Mouse (Mus musculus): ENCODE measurements at regions not wholly inside any gene's neighbourhood (a gene's known extent, or its start where the extent isn't known, plus 50 kb on each side); places are given as distances from the start of the nearest gene placed in this dataset.

- TF ChIP-seq GATA1 (IDR thresholded peaks at IDR 0.05; ENCODE audit: low read length), result no peak
- TF ChIP-seq TAL1 (IDR thresholded peaks at IDR 0.05; ENCODE audit: low read length), result no peak
- no peak overlapping the region for H3K4me3 ChIP-seq (replicated peaks)
- H3K36me3 ChIP-seq (ENCODE audit: control insufficient read depth), result no peaks in the 10 kb centered on the region
- H3K27me3 ChIP-seq (ENCODE audit: control insufficient read depth), result no peaks in the 10 kb centered on the region
- H3K4me1 ChIP-seq (ENCODE audit: control insufficient read depth), result no peaks in the 10 kb centered on the region
- no peaks in the 10 kb centered on the region for H3K9me3 ChIP-seq (ENCODE audit: control insufficient read depth, low read length)
These were observed 110.7 kb upstream of the Abca1 start for GRCm38 (mm10) chr4:53270433-53270832.

- H3K36me3 ChIP-seq (ENCODE audit: control insufficient read depth), result no peaks in the 10 kb centered on the region
- H3K9me3 ChIP-seq (ENCODE audit: control insufficient read depth, low read length), result no peaks in the 10 kb centered on the region
- no peak overlapping the region for H3K4me3 ChIP-seq (replicated peaks)
- no peaks in the 10 kb centered on the region for H3K4me1 ChIP-seq (ENCODE audit: control insufficient read depth)
- H3K27me3 ChIP-seq (ENCODE audit: control insufficient read depth), result no peaks in the 10 kb centered on the region
- TF ChIP-seq TAL1 (IDR thresholded peaks at IDR 0.05; ENCODE audit: low read length), result no peak
- no peak for TF ChIP-seq GATA1 (IDR thresholded peaks at IDR 0.05; ENCODE audit: low read length)
These were observed 110.3 kb upstream of the Abca1 start for GRCm38 (mm10) chr4:53269999-53270398.

GRCm38 (mm10) chr4:53269251-53269842 is 109.7 kb upstream of the Abca1 start:
- Histone ChIP-seq H3K4me3 (replicated peaks) (no peak overlapping the region), H3K36me3 (ENCODE audit: control insufficient read depth) (no peaks in the 10 kb centered on the region), H3K9me3 (ENCODE audit: control insufficient read depth, low read length) (no peaks in the 10 kb centered on the region), H3K27me3 (ENCODE audit: control insufficient read depth) (no peaks in the 10 kb centered on the region), H3K4me1 (ENCODE audit: control insufficient read depth) (no peaks in the 10 kb centered on the region)
- TF ChIP-seq TAL1 (IDR thresholded peaks at IDR 0.05; ENCODE audit: low read length) (no peak), GATA1 (IDR thresholded peaks at IDR 0.05; ENCODE audit: low read length) (no peak)

GRCm38 (mm10) chr4:53264901-53265300 is 105.2 kb upstream of the Abca1 start:
- no peak for TF ChIP-seq GATA1 (IDR thresholded peaks at IDR 0.05; ENCODE audit: low read length)
- no peak for TF ChIP-seq TAL1 (IDR thresholded peaks at IDR 0.05; ENCODE audit: low read length)
- no peaks in the 10 kb centered on the region for H3K27me3 ChIP-seq (ENCODE audit: control insufficient read depth)
- no peak overlapping the region for H3K4me3 ChIP-seq (replicated peaks)
- H3K4me1 ChIP-seq (ENCODE audit: control insufficient read depth), result no peaks in the 10 kb centered on the region
- no peaks in the 10 kb centered on the region for H3K9me3 ChIP-seq (ENCODE audit: control insufficient read depth, low read length)
- no peaks in the 10 kb centered on the region for H3K36me3 ChIP-seq (ENCODE audit: control insufficient read depth)

- no peaks in the 10 kb centered on the region for H3K27me3 ChIP-seq (ENCODE audit: control insufficient read depth)
- no peaks in the 10 kb centered on the region for H3K9me3 ChIP-seq (ENCODE audit: control insufficient read depth, low read length)
- TF ChIP-seq GATA1 (IDR thresholded peaks at IDR 0.05; ENCODE audit: low read length) (no peak), TAL1 (IDR thresholded peaks at IDR 0.05; ENCODE audit: low read length) (no peak)
- H3K4me3 ChIP-seq (replicated peaks), result no peak overlapping the region
- H3K36me3 ChIP-seq (ENCODE audit: control insufficient read depth), result no peaks in the 10 kb centered on the region
- H3K4me1 ChIP-seq (ENCODE audit: control insufficient read depth), result no peaks in the 10 kb centered on the region
These were observed 104.8 kb upstream of the Abca1 start for GRCm38 (mm10) chr4:53264501-53264900.

GRCm38 (mm10) chr4:53263776-53264175 is 104.1 kb upstream of the Abca1 start:
- TF ChIP-seq TAL1 (IDR thresholded peaks at IDR 0.05; ENCODE audit: low read length), result no peak
- TF ChIP-seq GATA1 (IDR thresholded peaks at IDR 0.05; ENCODE audit: low read length), result no peak
- Histone ChIP-seq H3K4me3 (replicated peaks) (no peak overlapping the region), H3K9me3 (ENCODE audit: control insufficient read depth, low read length) (no peaks in the 10 kb centered on the region), H3K4me1 (ENCODE audit: control insufficient read depth) (no peaks in the 10 kb centered on the region), H3K27me3 (ENCODE audit: control insufficient read depth) (no peaks in the 10 kb centered on the region), H3K36me3 (ENCODE audit: control insufficient read depth) (no peaks in the 10 kb centered on the region)

GRCm38 (mm10) chr4:53262466-53262865 is 102.8 kb upstream of the Abca1 start:
- H3K27me3 ChIP-seq (ENCODE audit: control insufficient read depth), result no peaks in the 10 kb centered on the region
- no peak for TF ChIP-seq GATA1 (IDR thresholded peaks at IDR 0.05; ENCODE audit: low read length)
- TF ChIP-seq TAL1 (IDR thresholded peaks at IDR 0.05; ENCODE audit: low read length), result no peak
- no peaks in the 10 kb centered on the region for H3K36me3 ChIP-seq (ENCODE audit: control insufficient read depth)

GRCm38 (mm10) chr4:53261556-53262140 is 102.0 kb upstream of the Abca1 start:
- no peaks in the 10 kb centered on the region for H3K27me3 ChIP-seq (ENCODE audit: control insufficient read depth)
- no peaks in the 10 kb centered on the region for H3K4me1 ChIP-seq (ENCODE audit: control insufficient read depth)
- no peak overlapping the region for H3K4me3 ChIP-seq (replicated peaks)
- no peaks in the 10 kb centered on the region for H3K36me3 ChIP-seq (ENCODE audit: control insufficient read depth)
- H3K9me3 ChIP-seq (ENCODE audit: control insufficient read depth, low read length), result no peaks in the 10 kb centered on the region
- TF ChIP-seq GATA1 (IDR thresholded peaks at IDR 0.05; ENCODE audit: low read length) (no peak), TAL1 (IDR thresholded peaks at IDR 0.05; ENCODE audit: low read length) (no peak)

More at GRCm38 (mm10) chr4:53262466-53262865, 102.8 kb upstream of the Abca1 start:
- H3K4me3 ChIP-seq (replicated peaks), result no peak overlapping the region
- no peaks in the 10 kb centered on the region for H3K4me1 ChIP-seq (ENCODE audit: control insufficient read depth)
- H3K9me3 ChIP-seq (ENCODE audit: control insufficient read depth, low read length), result no peaks in the 10 kb centered on the region

- H3K4me1 ChIP-seq (ENCODE audit: control insufficient read depth), result no peaks in the 10 kb centered on the region
- no peak for TF ChIP-seq TAL1 (IDR thresholded peaks at IDR 0.05; ENCODE audit: low read length)
- TF ChIP-seq GATA1 (IDR thresholded peaks at IDR 0.05; ENCODE audit: low read length), result no peak
- no peaks in the 10 kb centered on the region for H3K9me3 ChIP-seq (ENCODE audit: control insufficient read depth, low read length)
- H3K27me3 ChIP-seq (ENCODE audit: control insufficient read depth), result no peaks in the 10 kb centered on the region
- H3K4me3 ChIP-seq (replicated peaks), result no peak overlapping the region
- no peaks in the 10 kb centered on the region for H3K36me3 ChIP-seq (ENCODE audit: control insufficient read depth)
These were observed 99.3 kb upstream of the Abca1 start for GRCm38 (mm10) chr4:53258975-53259374.

All from erythroblast, embryonic 14.5 days (primary cell).